Mouse (Mus musculus) kidney, embryonic 16.5 days (tissue): ENCODE results near the gene Ssx2ip. TPM values are rescaled to one million over a fixed set of nuclear protein-coding genes. Genes with fewer than 3 reads are reported as not detected.

Experiments used
- ATAC-seq: fragments of 200-750 bp; cut with Nextera tagmentation; 2 replicates; pipeline ENCODE4 v1.8.0; 2017; ENCODE audit warnings: moderate TSS enrichment; ENCODE audit not compliant: low FRiP score, low TSS enrichment
- H3K27ac ChIP-seq: fragments of 300-500 bp; sonication (generic); 2 replicates; pipeline ENCODE4 v1.5.1; 2014; ENCODE audit warnings: low read length
- H3K27me3 ChIP-seq: fragments of 300-500 bp; sonication (generic); 2 replicates; pipeline ENCODE4 v1.6.1; 2014; ENCODE audit warnings: low read length, control low read depth, mixed read lengths; ENCODE audit not compliant: insufficient read depth
- H3K36me3 ChIP-seq: fragments of 300-500 bp; sonication (generic); 2 replicates; pipeline ENCODE4 v1.6.1; 2014; ENCODE audit warnings: low read length, control low read depth, mixed read lengths; ENCODE audit not compliant: insufficient read depth
- H3K4me1 ChIP-seq: fragments of 300-500 bp; sonication (generic); 2 replicates; pipeline ENCODE4 v1.6.1; 2014; ENCODE audit warnings: low read length, control low read depth, mixed read lengths; ENCODE audit not compliant: insufficient read depth
- H3K4me2 ChIP-seq: fragments of 300-500 bp; sonication (generic); replicated peaks from 2 replicates; pipeline ENCODE4 v1.6.1; 2014; ENCODE audit warnings: low read depth, low read length
- H3K4me3 ChIP-seq: fragments of 300-500 bp; sonication (generic); 2 replicates; pipeline ENCODE4 v1.5.1; 2014; ENCODE audit warnings: mild to moderate bottlenecking, low read length
- H3K9ac ChIP-seq: fragments of 300-500 bp; sonication (generic); replicated peaks from 2 replicates; pipeline ENCODE4 v1.6.1; 2014; ENCODE audit warnings: low read length
- H3K9me3 ChIP-seq: fragments of 300-500 bp; sonication (generic); 2 replicates; pipeline ENCODE4 v1.6.1; 2016; ENCODE audit warnings: low read length, control low read depth
- WGBS: fragments of 180-500 bp; shearing (Covaris S2); extraction: QIAGEN DNeasy Blood & Tissue Kit; methylation state at CpG from one replicate; pipeline ENCODE4 v1.1.7; 2014; 5-methylcytosine and 5-hydroxymethylcytosine counted together
- polyA plus RNA-seq: library from polyadenylated mRNA; unstranded; fragments of >200 nt; fragmentation: Nextera tagmentation; extraction: Ambion mirVana; gene quantifications from 2 replicates; pipeline ENCODE4 v1.2.1, GENCODE M21; 2015

Ssx2ip gene
- polyA plus RNA-seq, 1 experiment from 2014 or later = 22.4 TPM

- 0 out of 2 replicates have a peak, but pooled peaks cover 2% of the 10 kb centered on the region for H3K4me1 ChIP-seq
- H3K9me3 ChIP-seq = no peaks in the 10 kb centered on the region
- no peak overlapping the region for H3K27ac ChIP-seq
- 86% methylated on average over 5 of the region's 5 CpGs for WGBS
- H3K4me2 ChIP-seq = no peak overlapping the region
- H3K27me3 ChIP-seq = no peaks in the 10 kb centered on the region
- no peak overlapping the region for H3K9ac ChIP-seq
- no peak overlapping the region for H3K4me3 ChIP-seq
- no peaks in the 10 kb centered on the region for H3K36me3 ChIP-seq
- no peak for ATAC-seq
These were observed 27.2 kb upstream of the Ssx2ip start for GRCm38 (mm10) chr3:146377216-146377615.

GRCm38 (mm10) chr3:146378753-146379152, 25.7 kb upstream of the Ssx2ip start:
- 0 out of 2 replicates have a peak, but pooled peaks have one; percentile 47 for ATAC-seq
- H3K9me3 ChIP-seq = peaks cover 6% of the 10 kb centered on the region
- 55% methylated on average over 8 of the region's 8 CpGs for WGBS
- no peaks in the 10 kb centered on the region for H3K36me3 ChIP-seq
- H3K4me2 ChIP-seq = no peak overlapping the region
- H3K4me1 ChIP-seq = 0 out of 2 replicates have a peak, but pooled peaks cover 2% of the 10 kb centered on the region
- H3K27me3 ChIP-seq = no peaks in the 10 kb centered on the region
- H3K9ac ChIP-seq = no peak overlapping the region
- no peak overlapping the region for H3K27ac ChIP-seq
- no peak overlapping the region for H3K4me3 ChIP-seq

GRCm38 (mm10) chr3:146379740-146380466, 24.5 kb upstream of the Ssx2ip start:
- ATAC-seq = no peak
- 56% methylated on average over 9 of the region's 9 CpGs for WGBS
- no peak overlapping the region for H3K27ac ChIP-seq

GRCm38 (mm10) chr3:146380874-146381273, 23.6 kb upstream of the Ssx2ip start:
- Histone ChIP-seq H3K27me3 (no peaks in the 10 kb centered on the region), H3K4me2 (no peak overlapping the region), H3K9me3 (peaks cover 6% of the 10 kb centered on the region), H3K4me3 (no peak overlapping the region), H3K36me3 (no peaks in the 10 kb centered on the region), H3K4me1 (0 out of 2 replicates have a peak, but pooled peaks cover 2% of the 10 kb centered on the region), H3K9ac (no peak overlapping the region), H3K27ac (no peak overlapping the region)
- no peak for ATAC-seq
- 95% methylated on average over 2 of the region's 2 CpGs for WGBS

More at GRCm38 (mm10) chr3:146379740-146380466, 24.5 kb upstream of the Ssx2ip start:
- H3K4me1 ChIP-seq = 0 out of 2 replicates have a peak, but pooled peaks cover 2% of the 10 kb centered on the region
- peaks cover 6% of the 10 kb centered on the region for H3K9me3 ChIP-seq
- no peaks in the 10 kb centered on the region for H3K36me3 ChIP-seq
- H3K27me3 ChIP-seq = no peaks in the 10 kb centered on the region
- H3K4me2 ChIP-seq = no peak overlapping the region
- no peak overlapping the region for H3K9ac ChIP-seq
- no peak overlapping the region for H3K4me3 ChIP-seq

- no peak overlapping the region for H3K9ac ChIP-seq
- H3K4me2 ChIP-seq = no peak overlapping the region
- no peaks in the 10 kb centered on the region for H3K36me3 ChIP-seq
- no peaks in the 10 kb centered on the region for H3K27me3 ChIP-seq
- 91% methylated on average over 9 of the region's 9 CpGs for WGBS
- H3K27ac ChIP-seq = no peak overlapping the region
- H3K4me3 ChIP-seq = no peak overlapping the region
- 0 out of 2 replicates have a peak, but pooled peaks cover 2% of the 10 kb centered on the region for H3K4me1 ChIP-seq
- no peak for ATAC-seq
- H3K9me3 ChIP-seq = peaks cover 6% of the 10 kb centered on the region
These were observed 23.0 kb upstream of the Ssx2ip start for GRCm38 (mm10) chr3:146381471-146381870.

GRCm38 (mm10) chr3:146386800-146387199, 17.6 kb upstream of the Ssx2ip start:
- Histone ChIP-seq H3K27me3 (no peaks in the 10 kb centered on the region), H3K4me2 (no peak overlapping the region), H3K4me3 (no peak overlapping the region), H3K9me3 (peaks cover 6% of the 10 kb centered on the region), H3K9ac (no peak overlapping the region), H3K36me3 (no peaks in the 10 kb centered on the region), H3K27ac (no peak overlapping the region), H3K4me1 (no peaks in the 10 kb centered on the region)
- 82% methylated on average over 3 of the region's 3 CpGs for WGBS
- ATAC-seq = no peak

- 71% methylated on average over 19 of the region's 19 CpGs for whole genome bisulfite sequencing
- ATAC-seq = no peak
- no peak overlapping the region for H3K27ac ChIP-seq
- H3K4me1 ChIP-seq = peaks cover 3% of the 10 kb centered on the region; the same call in 1 of the 2 replicates
- no peak overlapping the region for H3K4me3 ChIP-seq
- no peaks in the 10 kb centered on the region for H3K9me3 ChIP-seq
- no peak overlapping the region for H3K4me2 ChIP-seq
- H3K36me3 ChIP-seq = no peaks in the 10 kb centered on the region
- no peaks in the 10 kb centered on the region for H3K27me3 ChIP-seq
- H3K9ac ChIP-seq = no peak overlapping the region
These were observed 11.7 kb upstream of the Ssx2ip start for GRCm38 (mm10) chr3:146392656-146393321.

GRCm38 (mm10) chr3:146393641-146394100, 10.8 kb upstream of the Ssx2ip start:
- Histone ChIP-seq H3K27me3 (no peaks in the 10 kb centered on the region), H3K4me3 (no peak overlapping the region), H3K36me3 (no peaks in the 10 kb centered on the region), H3K4me2 (no peak overlapping the region), H3K9ac (no peak overlapping the region), H3K27ac (no peak overlapping the region), H3K9me3 (no peaks in the 10 kb centered on the region), H3K4me1 (peaks cover 3% of the 10 kb centered on the region; the same call in 1 of the 2 replicates)
- WGBS = 24% methylated on average over 7 of the region's 7 CpGs
- no peak for ATAC-seq

GRCm38 (mm10) chr3:146396256-146396655, 8.2 kb upstream of the Ssx2ip start:
- WGBS = 83% methylated on average over 6 of the region's 6 CpGs
- Histone ChIP-seq H3K27ac (no peak overlapping the region), H3K4me2 (no peak overlapping the region)

GRCm38 (mm10) chr3:146396934-146397333, 7.5 kb upstream of the Ssx2ip start:
- no peak for ATAC-seq
- WGBS = 73% methylated on average over 1 of the region's 1 CpGs

More at GRCm38 (mm10) chr3:146396256-146396655, 8.2 kb upstream of the Ssx2ip start:
- Histone ChIP-seq H3K9me3 (no peaks in the 10 kb centered on the region), H3K9ac (no peak overlapping the region), H3K36me3 (no peaks in the 10 kb centered on the region), H3K27me3 (no peaks in the 10 kb centered on the region), H3K4me1 (peaks cover 3% of the 10 kb centered on the region; the same call in 1 of the 2 replicates), H3K4me3 (no peak overlapping the region)
- ATAC-seq = no peak

More at GRCm38 (mm10) chr3:146396934-146397333, 7.5 kb upstream of the Ssx2ip start:
- peaks cover 3% of the 10 kb centered on the region; the same call in 1 of the 2 replicates for H3K4me1 ChIP-seq
- H3K4me2 ChIP-seq = no peak overlapping the region
- H3K4me3 ChIP-seq = no peak overlapping the region
- H3K9ac ChIP-seq = no peak overlapping the region
- no peaks in the 10 kb centered on the region for H3K36me3 ChIP-seq
- H3K27ac ChIP-seq = no peak overlapping the region
- H3K27me3 ChIP-seq = no peaks in the 10 kb centered on the region
- H3K9me3 ChIP-seq = no peaks in the 10 kb centered on the region
